Mouse (Mus musculus) kidney, adult 2 months (tissue): ENCODE data around the gene Vezt.

Experiments
- CTCF ChIP-seq: fragments of 200-500 bp; conservative IDR thresholded peaks from 2 replicates; pipeline ENCODE4 v1.5.1; 2011; ENCODE audit warnings: low read depth, mild to moderate bottlenecking, control low read depth, low read length, moderate library complexity, mixed read lengths; ENCODE audit not compliant: insufficient read depth, insufficient read length
- POLR2A ChIP-seq: fragments of 200-500 bp; IDR thresholded peaks from one replicate; pipeline ENCODE4 v1.6.1; 2011; ENCODE audit warnings: low read depth, low read length, control low read depth

GRCm38 (mm10) chr10:94037596-94037995 is 2.0 kb upstream of the Vezt start:
- no peak for TF ChIP-seq CTCF
- TF ChIP-seq POLR2A: no peak
